Mouse (Mus musculus) WW6 (cell line): ENCODE results near the gene Kcnd3.

Experiments used
- DNase-seq: peaks from one replicate; pipeline ENCODE4 v3.0.0-alpha.2; 2013; ENCODE audit warnings: low read depth, low spot score

Kcnd3 gene

DNA sequence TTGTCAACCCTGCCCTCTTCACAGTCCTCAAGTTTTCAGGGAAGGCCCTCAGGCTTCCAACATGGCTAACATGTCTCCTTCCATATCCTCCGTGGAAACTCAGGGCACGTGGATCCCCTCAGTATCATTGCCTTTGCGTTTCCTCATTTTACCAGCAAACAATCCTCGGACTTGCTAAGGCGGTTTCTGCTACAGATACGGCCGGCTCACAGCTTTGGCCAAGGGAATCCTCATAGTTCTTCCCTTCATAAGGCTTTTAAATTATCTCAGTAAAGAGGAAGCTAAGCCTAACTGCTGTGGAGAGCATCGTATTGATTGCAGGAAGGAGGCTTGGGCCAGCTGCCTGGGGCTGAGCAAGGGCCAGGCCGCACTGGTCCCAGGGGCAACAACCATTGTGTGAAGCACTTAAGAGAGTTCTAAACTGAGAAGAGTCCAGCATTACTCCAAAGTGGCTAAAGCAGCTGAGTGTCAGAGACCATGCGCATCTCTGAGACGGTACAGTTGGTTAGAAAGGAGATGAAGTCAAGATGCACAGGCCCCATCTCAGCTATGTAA is 203.0 kb downstream of the Kcnd3 start:
- no peak for DNase-seq

- no peak for DNase-seq
These were observed 208.4 kb downstream of the Kcnd3 start for GRCm38 (mm10) chr3:105660530-105660929.

DNA sequence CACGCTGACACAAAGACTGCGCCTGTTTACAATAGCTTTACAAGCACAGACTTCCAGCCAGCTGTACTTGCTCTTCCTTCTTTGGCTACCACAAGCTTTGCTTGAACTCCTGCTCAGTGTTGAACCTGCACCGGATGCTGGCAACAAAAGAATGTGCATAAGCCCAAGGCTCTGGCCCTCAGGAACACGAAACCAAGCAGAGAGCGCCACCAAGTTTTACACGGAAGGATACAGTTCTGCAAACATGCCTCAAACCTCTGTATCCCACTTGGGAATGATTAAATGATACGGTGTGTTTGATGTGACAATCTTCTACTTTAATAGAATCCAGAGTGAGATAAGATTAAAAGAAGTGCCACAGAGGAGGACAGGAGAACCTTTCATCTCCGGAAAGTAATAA is 210.9 kb downstream of the Kcnd3 start:
- no peak for DNase-seq

DNA sequence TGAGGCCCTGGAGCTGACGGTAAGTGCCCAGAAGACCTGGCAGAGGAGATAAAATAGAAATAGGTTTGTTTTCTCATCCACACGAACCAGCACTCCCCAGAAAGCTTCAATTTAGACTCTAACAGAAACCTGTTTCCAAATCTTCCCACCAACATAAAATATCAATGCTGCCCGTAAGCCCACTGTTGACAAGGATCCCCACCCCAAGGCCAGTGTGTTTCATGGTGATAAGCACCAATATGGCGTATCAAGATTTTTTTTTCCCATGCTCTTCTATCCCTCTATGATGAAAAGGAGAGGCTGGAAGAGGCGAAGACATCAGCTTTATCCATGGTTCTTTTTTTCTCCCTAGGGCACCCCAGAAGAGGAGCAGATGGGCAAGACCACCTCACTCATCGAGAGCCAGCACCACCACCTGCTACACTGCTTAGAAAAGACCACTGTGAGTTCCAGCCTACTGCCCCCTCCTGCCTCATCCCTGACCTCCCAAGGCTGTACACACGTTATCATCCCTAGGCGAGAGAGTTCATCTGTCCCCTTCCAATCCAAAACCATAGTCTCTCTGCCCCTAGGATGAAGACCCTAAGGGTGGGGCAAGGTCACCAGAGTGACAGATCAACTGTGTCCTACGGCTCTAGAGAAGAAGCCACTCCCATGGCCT is 213.1 kb downstream of the Kcnd3 start:
- DNase-seq = no peak

DNA sequence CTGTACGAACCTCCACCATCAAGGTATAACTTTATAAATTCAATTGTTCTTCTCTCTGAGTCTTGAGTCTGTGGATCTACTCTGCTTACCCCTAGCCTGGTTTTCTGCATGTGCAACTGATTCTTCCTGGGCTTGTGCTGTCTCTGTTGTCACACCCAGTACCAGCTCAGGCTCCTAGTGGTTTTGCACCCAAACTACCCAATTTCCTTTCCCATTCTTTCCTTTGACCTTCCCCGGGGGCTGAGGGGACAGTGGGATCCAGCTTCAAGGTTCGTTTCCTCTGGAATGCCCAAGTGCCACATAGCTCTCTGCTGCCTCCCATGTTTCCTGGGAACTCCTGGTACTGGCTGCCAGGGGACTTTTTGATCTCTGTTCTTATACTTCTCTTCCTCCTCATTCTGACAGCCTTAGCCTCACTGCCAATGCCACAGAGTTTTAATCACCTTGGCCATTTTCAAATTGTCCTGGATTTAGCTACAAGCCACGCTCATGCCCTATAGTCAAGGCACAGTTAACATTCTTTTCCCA is 214.9 kb downstream of the Kcnd3 start:
- no peak for DNase-seq

- no peak for DNase-seq
These were observed 216.0 kb downstream of the Kcnd3 start for GRCm38 (mm10) chr3:105668161-105668560.

DNA sequence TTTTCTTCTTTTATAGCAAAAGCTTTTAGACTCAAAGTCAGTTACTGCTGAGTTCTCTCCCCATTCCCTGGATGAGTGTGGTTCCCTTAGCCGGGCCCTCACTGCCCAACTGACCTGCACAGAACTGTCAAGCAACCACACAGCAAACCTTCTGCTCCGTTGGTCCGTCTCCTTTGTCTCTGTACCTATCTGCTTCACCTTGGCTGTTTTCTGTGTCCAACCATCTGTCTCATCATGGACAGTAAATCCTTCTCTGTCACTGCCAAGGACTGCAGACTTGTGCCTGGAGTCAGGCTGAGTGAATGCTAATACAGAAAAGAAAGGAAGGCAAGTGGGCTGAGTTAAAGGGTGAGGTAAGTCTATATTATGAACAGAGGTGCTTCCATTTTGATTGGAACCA is 217.6 kb downstream of the Kcnd3 start:
- no peak for DNase-seq

DNA sequence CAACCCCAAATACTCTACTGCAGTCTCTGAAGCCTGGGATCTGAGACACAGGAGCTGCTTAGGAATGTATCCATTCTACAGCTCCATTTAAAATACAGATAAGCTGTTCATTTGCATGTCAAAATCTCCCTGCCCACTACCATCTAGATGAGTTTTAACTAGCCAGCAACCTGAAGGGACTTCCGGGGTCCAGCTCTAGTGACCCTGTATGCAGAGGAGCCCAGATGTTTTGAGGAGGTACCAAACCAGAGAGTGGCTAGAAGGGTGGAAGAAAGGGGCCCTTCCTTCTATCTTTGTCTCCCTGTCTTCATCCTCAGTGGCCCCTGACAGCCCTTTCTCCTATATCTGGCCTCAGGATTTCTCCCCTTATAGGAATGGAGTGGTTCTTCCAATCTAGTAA is 218.7 kb downstream of the Kcnd3 start:
- DNase-seq = no peak

DNA sequence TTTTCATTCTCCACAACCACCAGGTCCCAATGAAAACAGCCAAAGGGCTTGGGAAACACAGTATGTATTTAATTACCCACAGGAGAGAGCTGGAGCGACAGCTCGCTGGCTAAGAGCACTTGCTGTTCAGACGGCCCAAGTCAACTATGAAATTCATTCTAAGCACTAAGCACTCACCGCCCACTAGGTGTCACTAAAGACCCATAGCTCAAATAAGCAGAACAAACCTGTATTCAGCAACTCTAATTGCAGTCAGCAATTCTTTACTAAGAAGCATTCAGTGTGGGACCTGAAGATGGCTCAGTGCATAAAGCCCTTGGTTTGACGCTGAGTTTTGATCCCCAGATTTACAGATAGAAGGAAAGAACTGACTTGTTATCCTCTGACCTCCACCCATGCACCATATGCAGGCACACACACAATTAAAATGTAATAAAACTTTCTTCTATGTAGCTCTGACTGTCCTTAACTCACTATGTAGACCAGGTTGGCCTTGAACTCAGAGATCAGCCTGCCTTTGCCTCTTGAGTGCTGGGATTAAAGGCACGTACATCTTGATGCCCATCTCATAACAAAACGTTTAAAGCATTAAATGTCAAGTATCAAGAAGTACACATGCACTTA is 222.6 kb downstream of the Kcnd3 start:
- DNase-seq = peak; percentile 45

- no peak for DNase-seq
These were observed 223.8 kb downstream of the Kcnd3 start for GRCm38 (mm10) chr3:105675932-105676331.

DNA sequence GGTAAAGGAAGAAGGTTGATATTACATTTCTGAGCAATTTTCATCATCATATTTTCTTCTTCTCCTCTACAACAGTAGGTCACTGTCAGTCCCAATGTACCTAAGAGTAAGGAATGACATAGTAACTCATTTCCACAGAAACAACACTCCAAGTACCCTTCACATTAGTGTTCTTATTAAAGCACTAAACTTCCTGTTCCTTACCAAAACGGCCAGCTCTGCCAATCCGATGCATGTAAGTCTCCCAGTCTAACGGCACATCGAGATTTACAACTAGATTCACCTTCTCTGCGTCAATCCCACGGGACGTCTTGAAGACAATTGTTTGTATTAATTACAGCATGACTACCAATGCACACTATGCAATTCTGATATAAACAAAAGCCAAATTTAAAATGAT is 228.2 kb downstream of the Kcnd3 start:
- DNase-seq = no peak

DNA sequence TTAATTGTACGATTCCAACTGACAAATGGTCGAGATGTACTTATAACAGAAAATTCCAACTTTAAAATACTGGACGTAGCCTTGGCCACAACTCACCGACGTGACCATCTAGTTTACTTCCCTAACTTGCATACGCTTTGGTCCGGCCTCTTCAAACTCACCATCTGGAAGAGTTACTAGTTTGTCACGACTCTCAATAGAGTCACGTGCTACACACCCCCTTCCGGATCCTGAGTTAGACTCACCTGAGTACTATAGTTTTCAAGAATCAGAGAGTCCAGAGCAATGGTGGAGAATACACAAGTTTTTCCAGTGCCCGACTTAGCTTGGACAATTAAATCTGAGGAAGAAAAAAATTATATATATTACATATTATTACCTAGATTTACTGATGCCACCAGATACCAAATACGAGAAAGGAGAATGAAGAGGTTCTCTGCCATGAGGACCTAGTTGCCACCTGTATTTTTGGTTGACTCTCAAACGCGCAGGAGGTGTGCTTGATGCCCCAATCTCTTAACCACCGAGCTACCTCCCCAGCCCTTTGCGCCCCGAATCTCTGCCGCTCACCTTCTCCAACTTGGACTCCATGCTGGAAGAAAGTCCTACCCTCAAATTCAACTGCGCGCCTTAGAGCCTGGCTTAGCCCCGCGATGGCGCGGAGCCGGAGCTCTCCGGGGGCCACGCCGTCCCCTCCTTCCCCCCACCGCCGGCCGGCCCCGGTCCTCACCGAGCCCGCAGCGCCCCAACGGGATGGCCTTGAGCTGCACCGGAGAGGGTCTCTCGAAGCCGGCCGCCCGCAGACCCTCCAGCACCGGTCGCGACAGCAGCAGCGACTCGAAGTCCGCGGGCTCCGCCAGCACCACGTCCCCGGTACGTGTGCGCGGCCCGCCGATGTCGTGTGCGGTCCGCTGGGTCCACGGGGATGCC is 234.5 kb downstream of the Kcnd3 start:
- DNase-seq = no peak

DNA sequence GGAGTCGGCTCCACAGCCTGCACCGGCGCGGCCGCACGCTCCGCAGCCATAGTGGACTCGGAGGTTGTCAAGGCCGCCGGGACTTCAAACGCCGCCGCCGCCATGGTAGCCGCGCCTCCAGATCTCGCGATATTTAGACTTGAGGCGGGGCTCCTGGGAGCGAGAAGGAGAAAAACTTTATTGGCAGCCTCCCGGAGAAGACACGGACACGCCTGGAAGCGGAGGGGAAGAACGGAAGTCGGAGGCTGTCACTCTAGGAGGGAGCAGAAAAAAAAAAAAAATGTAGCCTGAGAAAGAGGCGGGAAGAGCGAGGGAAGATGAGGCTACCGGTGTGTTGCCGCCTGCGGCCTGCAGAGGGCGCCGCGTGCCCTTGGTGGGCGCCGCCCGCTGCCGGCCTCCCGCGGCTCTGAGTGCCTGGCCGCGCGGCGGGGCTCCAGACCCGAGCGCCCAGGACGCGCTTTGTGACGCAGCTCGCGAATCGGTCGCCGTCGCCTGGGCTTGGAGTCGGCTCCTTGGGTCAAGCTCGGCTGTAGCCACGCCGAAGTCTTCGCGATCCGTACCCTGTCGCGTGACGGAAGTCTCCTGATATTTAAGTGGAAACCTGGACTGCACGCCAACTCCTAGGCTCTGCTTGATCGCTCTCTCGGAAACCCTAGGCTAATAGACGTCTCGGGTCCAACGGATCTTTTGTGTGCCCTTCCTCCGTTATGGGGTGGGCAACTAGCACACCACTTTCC is 235.4 kb downstream of the Kcnd3 start, which contains the start of gene Ddx20:
Ddx20 (minus strand) TSS at position 251 of the 737 bp plus-strand sequence.
- DNase-seq = peak; percentile 87

GRCm38 (mm10) chr3:105688536-105688935 is 236.4 kb downstream of the Kcnd3 start:
- no peak for DNase-seq

- DNase-seq = no peak
These were observed 241.4 kb downstream of the Kcnd3 start for GRCm38 (mm10) chr3:105693327-105694080.

DNA sequence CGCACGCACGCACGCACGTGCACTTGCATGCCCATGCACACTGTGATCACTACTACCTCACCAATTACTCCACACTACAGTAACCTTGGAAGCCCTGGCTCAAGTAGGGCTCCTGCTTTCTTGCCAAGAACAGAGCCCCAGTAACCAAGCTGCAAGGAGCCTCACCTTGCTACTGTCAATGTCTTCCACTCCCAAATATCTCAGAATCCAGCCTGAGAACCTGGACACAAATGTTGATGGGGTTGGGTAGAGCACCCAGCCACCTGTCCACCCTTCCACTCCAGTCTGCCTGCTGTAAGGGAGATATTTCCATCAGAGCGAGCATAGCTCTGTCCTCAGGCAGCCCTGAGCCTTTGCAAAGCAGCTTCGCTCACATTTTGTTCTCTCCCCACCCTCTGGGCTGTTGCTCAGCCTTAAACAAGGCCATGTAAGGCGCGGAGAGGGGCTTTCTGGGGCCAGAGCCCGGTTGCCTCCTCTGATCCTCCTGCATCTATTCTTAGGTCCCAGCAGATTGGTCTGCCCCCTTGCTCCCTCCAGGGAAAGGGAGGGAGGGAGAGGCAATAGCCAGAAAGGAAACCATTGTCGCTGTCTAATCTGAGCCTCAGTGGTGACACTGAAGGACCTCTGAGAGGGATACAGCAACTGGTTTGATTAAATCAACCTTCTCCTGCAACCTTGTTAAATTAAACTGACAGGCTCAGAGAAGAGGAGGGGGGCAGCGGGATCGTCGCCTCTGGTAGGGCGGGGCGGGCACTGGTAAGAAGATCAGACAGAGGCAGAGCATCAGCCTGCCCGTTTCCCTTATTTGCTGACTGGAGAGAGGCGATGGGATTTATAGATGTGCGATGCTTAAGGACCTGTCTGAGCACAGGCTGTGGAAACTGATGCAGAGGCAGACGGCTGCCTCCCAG is 243.6 kb downstream of the Kcnd3 start:
- DNase-seq = no peak

- DNase-seq = no peak
These were observed 244.4 kb downstream of the Kcnd3 start for GRCm38 (mm10) chr3:105696387-105697147.

DNA sequence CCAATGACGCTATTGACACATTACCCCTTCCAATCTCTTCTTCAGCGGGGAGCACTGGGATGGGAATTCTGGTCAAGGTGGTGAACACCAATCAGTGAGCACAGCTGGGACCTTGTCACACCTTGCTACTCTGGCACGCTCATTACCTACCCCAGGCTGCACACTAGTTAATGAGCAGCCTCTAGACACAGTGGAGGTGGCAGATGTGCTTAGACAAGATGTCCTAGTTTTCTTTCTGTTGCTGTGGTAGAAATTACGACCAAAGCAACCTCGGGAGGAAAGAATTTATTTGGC is 245.0 kb downstream of the Kcnd3 start:
- no peak for DNase-seq

DNA sequence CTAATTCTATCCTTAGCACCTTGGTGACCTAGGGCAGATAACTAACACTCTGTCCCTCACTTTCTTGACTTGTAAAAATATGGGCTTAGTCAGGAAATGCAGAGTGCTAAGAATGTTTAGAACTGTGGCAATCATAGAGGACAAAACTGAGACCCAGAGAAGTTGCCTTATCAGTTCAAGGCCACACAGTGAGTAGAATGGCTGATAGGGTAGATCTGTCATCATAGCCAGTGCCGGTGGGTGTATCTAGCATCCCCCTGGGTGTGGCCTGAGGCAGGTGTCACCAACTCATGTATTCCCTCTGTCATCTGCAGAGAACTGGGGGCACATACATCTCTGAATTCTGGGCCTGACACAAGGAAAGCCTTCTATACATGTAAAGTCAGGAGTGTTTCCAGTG is 246.2 kb downstream of the Kcnd3 start:
- DNase-seq = no peak
